Mouse (Mus musculus) adrenal gland, postnatal 14 days (tissue): ENCODE results near the gene Wdr72. TPM values are rescaled to one million over a fixed set of nuclear protein-coding genes. Genes with fewer than 3 reads are reported as not detected.

Experiments
- DNase-seq: peaks from one replicate; pipeline ENCODE4 v3.0.0; 2021; ENCODE audit warnings: mixed read lengths
- total RNA-seq: library from RNA; stranded (reverse); gene quantifications from 2 replicates; pipeline ENCODE4 v1.2.3, GENCODE M21; 2021

Gene Wdr72
- total RNA-seq, 1 experiment from 2014 or later, result 0.07 TPM

DNA sequence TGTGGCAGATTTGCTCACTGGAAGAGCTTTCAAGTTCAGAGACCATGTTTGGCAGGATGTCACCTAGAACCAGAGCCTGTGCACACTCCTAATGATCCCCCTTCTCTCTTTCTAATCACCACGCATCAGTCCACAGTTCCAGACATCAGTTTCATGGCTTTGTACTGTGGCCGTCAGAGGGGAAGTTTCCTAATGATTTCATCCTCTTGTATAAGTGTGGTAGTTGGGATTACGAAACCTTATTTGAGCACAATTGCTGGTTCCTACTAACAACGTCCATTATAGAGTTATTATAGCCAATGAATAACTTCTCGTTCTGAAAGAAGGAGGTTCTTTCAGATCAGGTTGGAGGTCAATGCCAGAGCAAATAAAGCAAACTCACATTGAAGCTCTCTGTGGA is 131.1 kb downstream of the Wdr72 start:
- DNase-seq, result no peak

DNA sequence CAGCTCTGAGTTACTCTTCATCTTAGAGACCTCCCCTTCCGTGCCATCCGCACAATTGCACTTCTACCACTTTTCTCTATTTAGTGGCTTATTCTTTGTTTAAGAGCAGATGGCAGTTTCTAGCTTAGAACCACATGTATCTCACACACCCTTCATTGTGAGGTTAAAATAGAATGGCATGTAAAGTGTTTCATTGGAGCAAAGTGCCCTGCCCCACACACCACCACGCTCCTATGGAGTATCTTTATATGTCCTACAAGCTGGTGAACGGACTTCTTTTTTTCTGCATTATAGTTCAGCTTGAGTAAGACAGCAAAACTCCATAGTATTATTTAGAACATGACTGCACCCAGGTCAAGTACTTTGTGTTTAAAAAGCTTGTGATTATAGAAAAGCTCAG is 137.9 kb downstream of the Wdr72 start:
- no peak for DNase-seq

DNA sequence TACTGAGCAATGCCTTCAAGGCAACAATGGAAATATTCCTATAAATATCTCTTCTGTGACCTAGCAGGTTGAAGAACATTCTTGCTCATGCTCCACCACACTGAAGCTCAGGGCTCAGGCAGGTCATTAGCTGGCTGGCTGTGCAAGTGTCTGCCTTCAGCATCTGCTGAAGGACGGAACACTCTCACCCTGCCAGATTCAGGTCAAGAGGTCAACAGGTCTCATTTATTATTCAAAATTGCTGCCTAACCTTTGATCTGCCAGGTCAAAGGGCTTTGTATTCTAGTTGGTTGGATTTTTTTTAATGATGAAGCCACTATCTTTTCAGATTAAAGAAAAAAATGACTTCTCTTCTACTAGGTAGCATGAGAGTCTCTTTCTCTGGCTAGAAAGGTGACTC is 139.3 kb downstream of the Wdr72 start:
- DNase-seq, result no peak

DNA sequence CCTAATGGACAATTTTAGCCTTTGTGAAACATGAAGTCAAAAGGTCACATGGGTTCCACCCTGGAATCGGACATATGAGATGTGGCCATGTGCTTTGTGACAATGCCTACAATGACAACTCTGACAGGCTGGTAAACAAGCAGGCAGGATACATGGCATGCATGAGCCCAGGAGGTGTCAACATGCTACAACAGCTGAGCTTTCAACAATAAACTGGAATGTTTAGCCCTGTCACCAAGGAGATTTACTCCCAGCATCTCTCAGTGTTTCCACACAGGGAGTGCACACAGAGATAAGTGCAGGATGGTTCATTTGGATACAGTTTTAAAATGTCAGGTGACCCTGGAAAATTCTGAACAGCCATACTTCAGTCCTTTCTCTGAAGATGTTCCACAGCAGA is 140.4 kb downstream of the Wdr72 start:
- DNase-seq, result no peak

DNA sequence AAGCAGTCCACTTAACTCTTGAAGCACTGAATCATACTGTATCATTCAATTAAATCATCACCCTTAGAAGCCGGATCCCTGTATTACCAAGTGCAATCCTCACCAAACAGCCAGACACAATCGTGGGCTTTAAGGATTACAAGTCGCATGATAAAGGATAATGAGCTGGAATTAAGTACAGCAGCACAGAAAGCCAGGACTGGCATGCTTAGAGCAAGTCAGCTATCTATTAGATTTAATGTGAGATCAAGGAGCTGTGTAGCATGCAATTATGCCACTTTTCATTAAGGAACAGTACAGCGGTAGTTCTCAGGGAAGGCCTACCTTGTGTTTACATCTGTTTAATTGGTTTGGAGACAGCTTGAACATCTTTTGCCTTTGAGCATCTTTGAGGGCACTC is 148.2 kb downstream of the Wdr72 start:
- no peak for DNase-seq

DNA sequence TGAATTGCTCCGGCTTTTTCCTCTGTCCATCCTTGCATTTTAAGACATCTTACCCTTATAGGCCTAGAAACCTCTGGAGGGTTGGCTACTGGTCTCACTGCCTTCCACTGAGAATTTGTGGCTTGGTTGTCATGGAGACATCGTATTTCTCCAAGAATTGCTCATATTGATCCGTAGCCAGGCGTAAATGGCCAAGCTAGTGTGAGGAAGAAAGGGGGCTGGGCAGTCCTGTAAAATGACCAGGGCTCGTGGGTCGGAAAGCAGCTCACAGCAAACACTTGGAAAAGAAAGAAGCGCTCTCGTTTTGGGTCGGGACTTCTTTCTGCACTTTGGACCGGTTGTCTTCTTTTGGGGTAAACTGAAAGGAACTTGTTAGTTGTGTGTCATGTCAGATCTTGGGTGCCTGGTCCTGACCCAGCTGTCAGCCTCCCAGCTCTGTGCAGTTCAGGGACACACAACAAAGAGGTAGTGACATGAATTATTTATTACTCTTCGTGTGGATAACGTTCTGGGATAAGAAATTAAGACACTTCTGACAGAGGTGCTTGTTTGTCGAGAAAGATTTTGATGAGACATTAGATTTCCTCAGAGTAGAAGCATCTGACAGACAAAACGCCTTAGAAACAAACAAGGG is 167.7 kb downstream of the Wdr72 start:
- DNase-seq, result no peak

DNA sequence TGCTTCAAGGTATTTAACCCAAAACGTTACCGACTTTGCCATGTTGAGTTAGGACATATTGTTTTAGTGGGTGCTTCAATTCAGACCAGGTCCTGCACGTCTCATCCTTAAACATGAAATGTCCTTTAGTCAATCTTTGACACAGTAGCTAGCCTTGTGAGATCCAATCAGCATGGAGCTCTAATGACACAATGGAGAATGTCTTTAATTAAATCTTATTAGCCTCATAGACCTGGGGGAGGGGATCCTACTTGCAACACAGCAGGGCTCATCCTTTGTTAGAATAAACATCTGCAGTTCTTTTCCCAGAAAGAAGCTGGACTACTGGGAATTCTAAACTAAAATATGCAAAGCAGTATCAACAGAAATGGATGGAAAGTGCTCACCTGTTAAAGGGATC is 171.9 kb downstream of the Wdr72 start:
- DNase-seq, result no peak

DNA sequence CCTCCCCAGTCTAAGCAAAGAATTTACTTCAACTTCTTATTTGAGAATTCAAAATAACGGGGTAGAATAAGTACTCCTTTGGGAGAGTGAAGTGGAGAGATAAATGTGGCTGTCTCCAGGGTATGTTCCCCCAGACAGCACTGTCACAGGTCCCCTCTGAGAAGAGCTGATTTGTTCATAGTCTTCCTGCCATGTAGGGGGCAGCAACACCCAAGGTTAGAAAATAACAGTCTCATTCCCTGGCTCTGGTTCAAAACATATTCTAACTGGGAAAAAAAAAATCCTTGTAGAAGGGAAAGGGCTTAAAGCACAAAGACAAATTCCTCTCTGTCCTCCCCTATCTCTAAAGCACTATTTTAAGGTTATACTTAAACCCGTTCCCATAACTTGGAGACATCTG is 176.1 kb downstream of the Wdr72 start:
- DNase-seq, result peak; percentile 59

DNA sequence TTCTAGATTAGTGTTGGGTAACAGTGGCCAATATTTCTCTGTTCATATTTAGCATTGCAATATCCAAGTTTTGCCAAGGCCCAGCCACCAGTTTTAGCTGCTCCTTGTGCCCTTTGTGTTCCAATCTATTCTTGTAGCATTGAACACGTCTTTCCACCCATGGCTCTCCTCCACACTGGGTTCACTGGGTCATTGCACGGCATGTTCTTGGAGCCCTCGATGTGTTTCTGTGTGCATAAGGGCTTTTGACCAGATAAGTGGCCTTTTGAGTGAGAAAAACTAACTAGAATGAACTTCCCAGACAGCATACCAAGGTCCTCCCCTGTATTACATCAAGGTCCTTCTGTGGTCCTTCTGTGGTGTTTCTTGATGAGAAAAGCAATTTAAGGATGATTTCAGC is 184.3 kb downstream of the Wdr72 start:
- peak; percentile 12 for DNase-seq

DNA sequence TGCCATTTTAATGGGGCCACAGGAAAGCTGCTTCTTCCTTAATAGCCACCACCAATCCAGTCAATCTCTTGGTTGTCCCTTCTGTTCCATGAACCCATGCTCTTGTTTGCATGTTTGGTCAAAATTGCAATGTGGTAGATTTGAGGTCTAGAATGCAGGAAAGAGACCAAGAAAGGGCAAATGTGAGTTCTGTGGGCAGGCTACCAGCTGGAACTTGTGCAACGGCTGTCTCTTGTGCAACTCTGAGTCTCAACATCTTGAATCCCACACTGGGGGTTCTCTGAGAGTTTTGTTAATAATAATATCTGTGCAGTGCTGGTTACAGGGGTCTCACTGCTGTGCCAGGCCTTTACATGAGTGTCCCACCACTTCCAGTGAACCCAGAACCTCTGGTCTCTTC is 208.6 kb downstream of the Wdr72 start:
- DNase-seq, result peak; percentile 16

DNA sequence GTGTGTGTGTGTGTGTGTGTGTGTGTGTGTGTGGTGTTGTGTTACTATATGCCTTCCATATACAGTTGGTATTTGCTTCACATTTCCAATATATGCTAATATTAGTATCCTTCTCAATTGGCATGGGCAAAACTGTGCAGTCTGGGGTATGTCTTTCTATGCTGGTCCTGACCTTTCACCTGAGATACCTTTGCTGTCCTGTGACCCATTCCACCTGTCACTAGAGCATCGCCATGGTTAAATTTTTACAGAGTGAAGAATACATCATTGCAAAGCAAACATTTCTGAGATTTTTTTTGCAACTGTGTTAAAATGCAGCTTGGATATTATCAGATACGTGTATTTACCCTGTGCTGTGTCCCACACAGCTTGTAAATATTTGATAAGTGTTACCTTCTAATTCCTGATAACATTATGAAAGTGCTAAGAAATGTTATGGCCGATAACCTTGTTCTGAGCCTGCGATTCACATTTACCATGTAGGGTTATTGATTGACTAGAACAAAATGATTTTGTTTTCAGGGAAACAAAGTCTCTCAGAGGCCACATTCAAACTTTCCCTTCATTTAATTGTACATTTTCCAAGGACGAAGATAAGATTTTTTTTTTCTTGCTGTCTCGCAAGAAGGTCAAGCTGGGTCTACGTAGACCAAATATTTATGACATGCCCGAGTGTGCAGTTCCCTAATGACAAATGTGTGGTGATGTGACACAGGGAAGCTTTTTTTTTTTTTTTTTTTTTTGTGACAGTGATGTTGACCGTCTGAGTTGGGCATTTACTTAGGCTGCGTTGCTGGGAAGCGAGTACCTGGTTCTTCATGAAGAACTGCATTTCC is 214.2 kb downstream of the Wdr72 start:
- no peak for DNase-seq

DNA sequence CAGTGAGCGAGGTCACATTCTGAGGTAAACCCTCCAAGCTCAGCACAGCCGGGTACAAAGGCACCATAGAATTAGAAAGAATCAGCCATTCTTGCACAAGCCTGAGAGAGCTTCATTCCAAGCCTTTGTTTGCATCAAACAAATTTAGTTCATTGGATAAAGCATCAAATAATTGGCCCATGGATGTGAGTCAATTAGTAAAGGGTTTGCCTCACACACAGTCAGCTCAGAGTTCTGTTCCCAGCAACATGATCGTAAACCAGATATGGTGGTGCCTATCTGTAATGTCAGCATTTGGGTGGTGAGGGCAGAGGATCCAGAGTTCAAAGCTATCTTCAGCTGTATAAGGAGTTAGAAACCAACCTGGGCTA is 214.8 kb downstream of the Wdr72 start:
- no peak for DNase-seq

DNA sequence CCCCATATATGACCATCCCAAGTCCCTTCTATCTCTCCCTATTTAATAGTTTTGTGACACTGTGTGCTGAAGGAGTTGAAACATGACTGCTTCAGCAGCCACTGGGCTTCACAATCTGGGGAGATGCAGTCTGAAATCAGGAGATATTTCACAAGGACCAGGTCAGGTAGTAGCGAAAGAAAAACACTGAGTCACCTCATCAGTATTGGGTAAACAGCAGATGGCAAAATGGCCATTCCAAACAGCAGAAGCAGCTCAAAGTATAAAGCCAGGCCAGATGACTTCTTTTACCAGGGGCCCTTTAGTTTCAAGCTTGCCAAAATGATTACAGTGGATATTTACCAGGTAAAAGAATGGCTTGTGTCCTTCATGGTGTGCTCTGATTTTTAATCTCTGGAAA is 215.8 kb downstream of the Wdr72 start:
- DNase-seq, result no peak

DNA sequence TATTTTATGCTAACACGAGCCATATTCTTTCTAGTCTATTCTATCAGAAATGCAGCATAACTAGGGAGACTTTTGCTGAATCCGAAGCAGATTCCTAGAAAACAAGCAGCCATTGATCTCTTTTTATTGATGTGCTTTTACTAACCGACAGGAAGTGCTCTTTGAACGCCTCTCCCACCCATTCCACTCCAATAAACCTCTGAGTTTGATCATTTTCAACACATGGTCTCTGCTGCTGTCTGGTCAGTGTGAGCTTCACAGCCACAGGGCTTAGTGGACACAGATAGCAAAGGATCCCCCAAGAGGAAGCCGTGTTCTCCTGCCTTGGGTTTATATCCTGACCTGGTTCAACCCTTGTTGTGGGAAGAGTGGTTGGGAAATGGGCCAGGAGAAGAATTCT is 218.7 kb downstream of the Wdr72 start:
- DNase-seq, result no peak

DNA sequence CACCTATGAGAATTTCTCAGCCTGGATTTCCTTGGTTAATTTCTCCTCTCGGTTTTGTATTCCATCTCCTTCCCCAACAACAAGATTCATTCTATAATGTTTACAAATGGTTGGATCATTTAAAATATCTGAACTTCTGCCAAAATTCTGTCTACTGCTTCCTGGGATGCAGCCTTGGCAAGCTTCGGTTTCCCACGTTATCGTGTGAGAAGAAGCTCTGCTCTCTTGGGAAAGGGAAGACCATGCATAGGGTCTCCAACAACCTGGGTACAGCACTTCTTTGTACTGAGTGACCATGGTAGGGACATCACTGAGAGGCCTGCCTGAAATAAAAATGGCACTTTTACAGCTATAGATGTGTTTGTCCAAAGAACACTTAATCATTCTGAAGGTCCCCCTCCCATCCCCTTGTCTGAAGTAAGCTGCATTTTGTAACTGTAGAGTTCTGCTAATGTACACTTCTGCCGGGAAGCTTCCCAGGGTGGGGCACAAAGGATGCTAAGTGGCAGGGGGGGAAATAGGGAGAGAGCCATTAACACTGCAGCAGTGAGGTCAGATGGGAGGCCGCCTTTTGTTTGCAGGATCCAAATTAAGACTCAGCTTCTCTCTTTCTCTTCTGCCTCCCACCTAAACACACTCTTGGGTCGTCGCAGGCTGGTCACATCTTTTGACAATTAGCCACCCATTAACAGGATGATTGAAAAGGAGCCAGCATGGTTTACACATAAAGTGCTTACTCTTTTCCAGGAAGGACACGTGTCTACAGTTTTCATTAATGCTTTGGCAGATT is 220.7 kb downstream of the Wdr72 start:
- no peak for DNase-seq

DNA sequence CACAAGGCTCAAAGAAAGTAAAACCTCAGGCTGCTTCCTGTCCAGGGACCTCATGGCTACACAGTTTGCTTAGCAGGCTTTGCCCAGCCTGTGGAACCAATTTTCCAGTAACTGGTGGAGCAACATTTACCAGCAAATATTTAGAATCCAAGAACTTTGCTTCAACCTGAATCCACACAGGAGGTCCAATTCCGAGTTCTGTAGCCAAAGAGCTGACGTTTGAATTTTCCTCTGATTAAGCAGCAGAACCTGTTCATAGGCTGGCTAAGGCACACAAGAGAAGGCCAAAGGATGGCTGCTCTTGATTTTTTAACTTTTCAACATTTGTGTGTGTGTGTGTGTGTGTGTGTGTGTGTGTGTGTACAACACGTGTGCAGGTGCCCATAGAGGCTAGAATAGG is 222.2 kb downstream of the Wdr72 start:
- no peak for DNase-seq

Other genes with a start within 250 kb of the Wdr72 start
- 0.75 and 1.1 TPM in 2 replicates for gene Unc13c, start 141.4 kb upstream of the Wdr72 start, total RNA-seq